Mouse (Mus musculus) adrenal gland, postnatal 4 days (tissue): ENCODE data around the gene Bst1. TPM values are rescaled to one million over a fixed set of nuclear protein-coding genes. Genes with fewer than 3 reads are reported as not detected.
A peak's percentile ranks its signal among the peaks of the same experiment; 100 is the strongest.

Experiments used
- DNase-seq, 2 experiments: peaks; one replicate each; pipeline ENCODE4 v3.0.0; 2021 to 2022; ENCODE audit warnings: low spot score in 2 of 2, mixed read lengths in 2 of 2
- total RNA-seq, 2 experiments: library from RNA; stranded (reverse); gene quantifications; 2 replicates each; pipeline ENCODE4 v1.2.3; 2021

Gene Bst1
- total RNA-seq, 2 experiments from 2014 or later = 0.67 to 1.6 TPM

GRCm38 (mm10) chr5:43807744-43808696 is 10.7 kb upstream of the Bst1 start:
- peak; percentile 50 to 76 for DNase-seq

GRCm38 (mm10) chr5:43810427-43811062 is 8.1 kb upstream of the Bst1 start:
- no peak for DNase-seq

GRCm38 (mm10) chr5:43814536-43814935 is 4.1 kb upstream of the Bst1 start:
- no peak for DNase-seq

- no peak for DNase-seq
Observed at GRCm38 (mm10) chr5:43815769-43816168, 2.9 kb upstream of the Bst1 start.

- no peak for DNase-seq
Observed at GRCm38 (mm10) chr5:43820785-43821184, 2.1 kb downstream of the Bst1 start.

- DNase-seq = no peak
Observed at GRCm38 (mm10) chr5:43821538-43821937, 2.9 kb downstream of the Bst1 start, which contains the start of gene Fbxl5. TSS of gene Fbxl5 (minus strand) at chr5:43821638.

GRCm38 (mm10) chr5:43822199-43822598 is 3.5 kb downstream of the Bst1 start:
- DNase-seq = no peak

- DNase-seq = no peak
Observed at GRCm38 (mm10) chr5:43822824-43823223, 4.1 kb downstream of the Bst1 start.

GRCm38 (mm10) chr5:43824580-43824979 is 5.9 kb downstream of the Bst1 start:
- DNase-seq = no peak

GRCm38 (mm10) chr5:43826883-43827282 is 8.2 kb downstream of the Bst1 start:
- no peak for DNase-seq

- DNase-seq = no peak
Observed at GRCm38 (mm10) chr5:43827366-43827765, 8.7 kb downstream of the Bst1 start.

- no peak for DNase-seq
Observed at GRCm38 (mm10) chr5:43836590-43836989, 17.9 kb downstream of the Bst1 start.

- DNase-seq = peak in 1 of 2 experiments; percentile 24
Observed at GRCm38 (mm10) chr5:43837372-43837771, 18.7 kb downstream of the Bst1 start.

- DNase-seq = peak in 1 of 2 experiments; percentile 16
Observed at GRCm38 (mm10) chr5:43841144-43842010, 22.7 kb downstream of the Bst1 start.

- no peak for DNase-seq
Observed at GRCm38 (mm10) chr5:43842011-43842285, 23.3 kb downstream of the Bst1 start.

- no peak for DNase-seq
Observed at GRCm38 (mm10) chr5:43842576-43843155, 24.0 kb downstream of the Bst1 start.

GRCm38 (mm10) chr5:43845083-43845482 is 26.4 kb downstream of the Bst1 start:
- no peak for DNase-seq

- DNase-seq = no peak
Observed at GRCm38 (mm10) chr5:43845646-43846045, 27.0 kb downstream of the Bst1 start.

GRCm38 (mm10) chr5:43846227-43846626 is 27.5 kb downstream of the Bst1 start:
- DNase-seq = no peak

GRCm38 (mm10) chr5:43847555-43847954 is 28.9 kb downstream of the Bst1 start:
- no peak for DNase-seq

- DNase-seq = no peak
Observed at GRCm38 (mm10) chr5:43848275-43848674, 29.6 kb downstream of the Bst1 start.
